Mouse (Mus musculus): ENCODE data around the gene Eif1ad.

DNA sequence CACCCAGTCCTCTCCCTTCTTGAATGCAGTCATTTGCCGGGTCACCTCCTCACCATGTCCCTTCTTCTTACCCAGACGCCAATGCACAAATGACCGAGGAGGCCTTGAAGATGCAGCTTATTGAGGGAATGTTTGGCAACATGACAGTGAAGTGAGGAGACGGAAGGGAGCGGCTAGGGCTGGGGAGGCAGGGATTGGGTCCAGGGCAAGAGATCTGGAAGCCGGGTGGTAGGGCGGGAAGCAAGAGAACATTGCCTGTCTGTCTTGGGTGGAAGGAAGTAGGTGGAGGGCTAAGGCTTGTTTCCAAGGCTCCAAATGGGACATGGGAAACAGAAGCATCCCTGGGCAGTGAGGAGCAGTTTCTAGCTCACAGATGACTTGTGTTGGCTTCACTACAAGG, 25.2 kb upstream of the Eif1ad start:
- no peak for TF ChIP-seq CTCF (IDR thresholded peaks at IDR 0.05; ENCODE audit: low read depth, low read length)
- TF ChIP-seq POLR2A (IDR thresholded peaks at IDR 0.05; ENCODE audit: borderline replicate concordance, low read depth, low read length) = no peak
